Mouse (Mus musculus): Measurements from ENCODE around the gene Spon2. TPM values are rescaled to one million over a fixed set of nuclear protein-coding genes. Genes with fewer than 3 reads are reported as not detected.

Spon2 gene
- polyA plus RNA-seq (2015; fragmentation: Nextera tagmentation; extraction: Ambion mirVana) = 2.8 and 3.0 TPM in 2 replicates

DNA sequence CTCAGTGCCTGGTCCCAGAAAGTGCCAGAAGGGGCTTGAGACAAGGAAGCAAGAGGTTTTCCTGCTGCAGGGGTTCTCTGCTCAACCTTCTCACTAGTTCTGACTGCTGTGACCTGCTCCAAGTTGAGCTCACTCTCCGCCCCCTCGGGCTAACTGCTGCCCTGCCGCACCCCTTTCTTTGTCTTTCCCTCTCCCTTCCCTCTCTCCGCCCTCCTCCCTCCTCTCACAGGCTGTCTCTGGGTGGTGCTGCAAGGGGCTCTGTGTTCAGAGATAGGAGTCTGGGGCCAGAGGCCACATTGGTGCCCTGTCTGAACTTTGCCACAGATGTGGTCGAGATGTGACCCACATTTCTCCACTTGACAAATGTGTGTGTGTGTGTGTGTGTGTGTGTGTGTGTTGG is at the start of gene Spon2:
TSS of gene Spon2 (minus strand) at position 375 of the 400 bp plus-strand sequence.
- Histone ChIP-seq H3K4me1 (replicated peaks) (peaks cover 18% of the 10 kb centered on the region), H3K27ac (no peak within 1 kb of the TSS), H3K27me3 (no peaks in the 10 kb centered on the region), H3K4me3 (no peak within 1 kb of the TSS), H3K4me2 (no peak within 1 kb of the TSS), H3K36me3 (no peaks in the 10 kb centered on the region), H3K9ac (no peak within 1 kb of the TSS), H3K9me3 (no peaks in the 10 kb centered on the region)
- ATAC-seq (ENCODE audit: low FRiP score) = no peak
- WGBS = 14% methylated on average over 5 of the region's 5 CpGs

DNA sequence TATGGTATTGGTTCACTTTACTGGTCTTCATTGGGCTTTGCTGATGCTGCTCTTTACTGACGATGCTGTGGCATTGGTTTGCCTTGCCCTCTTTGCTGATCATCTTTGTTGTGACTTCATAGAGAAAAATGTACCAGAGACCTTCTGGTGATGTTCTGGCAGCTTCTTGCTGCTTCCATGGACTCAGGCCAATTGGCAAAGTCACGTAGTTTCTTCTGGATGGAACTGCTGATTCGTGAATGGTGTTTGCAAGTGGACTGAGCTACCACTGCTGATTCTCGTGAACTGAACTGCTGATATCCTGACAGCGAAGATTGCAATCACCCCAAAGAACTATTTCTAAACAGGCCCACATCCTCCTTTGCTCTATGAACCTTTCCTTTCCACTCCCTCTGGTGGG is 36.2 kb upstream of the Spon2 start:
- Histone ChIP-seq H3K27ac (no peak overlapping the region), H3K4me1 (replicated peaks) (no peaks in the 10 kb centered on the region), H3K4me2 (no peak overlapping the region), H3K9ac (no peak overlapping the region), H3K4me3 (no peak overlapping the region), H3K27me3 (no peaks in the 10 kb centered on the region), H3K36me3 (peaks cover 100% of the 10 kb centered on the region), H3K9me3 (no peaks in the 10 kb centered on the region)
- ATAC-seq (ENCODE audit: low FRiP score) = no peak
- 92% methylated on average over 5 of the region's 5 CpGs for WGBS

DNA sequence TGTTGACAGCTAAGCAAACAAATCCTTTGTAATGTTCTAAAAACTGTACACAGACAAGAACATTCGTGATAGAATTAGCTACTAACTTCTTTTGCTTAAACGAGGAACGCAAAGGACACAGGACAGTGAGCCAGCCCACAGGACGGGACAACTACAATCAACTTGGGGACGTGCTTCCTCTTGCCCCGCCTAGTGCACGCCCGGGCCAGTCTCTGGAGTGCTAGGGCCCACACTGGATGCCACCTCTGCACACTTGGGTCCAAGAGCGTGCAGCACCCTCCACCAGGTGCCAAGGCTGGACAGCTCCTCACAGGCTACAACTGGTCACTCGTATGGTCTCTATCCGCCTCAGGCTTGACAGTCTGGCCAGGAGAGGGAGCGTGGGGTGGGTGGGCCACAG is 29.9 kb upstream of the Spon2 start:
- Histone ChIP-seq H3K4me1 (replicated peaks) (peaks cover 3% of the 10 kb centered on the region; the same call in 1 of the 2 replicates), H3K27me3 (no peaks in the 10 kb centered on the region), H3K4me3 (no peak overlapping the region), H3K4me2 (no peak overlapping the region), H3K9ac (no peak overlapping the region), H3K9me3 (no peaks in the 10 kb centered on the region), H3K36me3 (peaks cover 95% of the 10 kb centered on the region), H3K27ac (no peak overlapping the region)
- 85% methylated on average over 12 of the region's 12 CpGs for WGBS
- peak; percentile 12; the same call in 1 of the 2 replicates for ATAC-seq (ENCODE audit: low FRiP score)

DNA sequence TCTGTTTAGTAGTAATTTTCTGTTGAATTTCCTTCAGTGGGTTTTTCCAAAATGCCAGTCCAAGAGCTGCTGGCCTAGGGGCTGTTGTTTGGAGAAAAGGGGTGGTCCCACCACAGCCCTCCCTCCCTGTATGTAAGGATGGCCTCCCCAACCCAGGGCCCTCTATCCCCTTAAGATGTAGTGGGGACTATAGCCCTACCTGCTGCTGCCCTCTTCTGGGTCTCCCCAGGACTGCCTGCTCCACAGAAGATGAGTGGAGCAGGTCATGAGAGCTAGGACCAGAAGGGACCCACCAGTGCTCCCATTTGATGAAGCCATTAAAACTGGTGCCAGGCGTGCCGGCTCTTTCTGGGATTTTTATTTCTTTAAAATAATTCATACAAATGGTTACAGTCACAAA is 29.1 kb upstream of the Spon2 start:
- no peak overlapping the region for H3K4me2 ChIP-seq
- peaks cover 3% of the 10 kb centered on the region; the same call in 1 of the 2 replicates for H3K4me1 ChIP-seq (replicated peaks)
- ATAC-seq (ENCODE audit: low FRiP score) = no peak
- 95% methylated on average over 2 of the region's 2 CpGs for WGBS
- H3K27ac ChIP-seq = no peak overlapping the region
- no peaks in the 10 kb centered on the region for H3K9me3 ChIP-seq
- H3K4me3 ChIP-seq = no peak overlapping the region
- no peak overlapping the region for H3K9ac ChIP-seq
- H3K36me3 ChIP-seq = peaks cover 95% of the 10 kb centered on the region
- no peaks in the 10 kb centered on the region for H3K27me3 ChIP-seq

DNA sequence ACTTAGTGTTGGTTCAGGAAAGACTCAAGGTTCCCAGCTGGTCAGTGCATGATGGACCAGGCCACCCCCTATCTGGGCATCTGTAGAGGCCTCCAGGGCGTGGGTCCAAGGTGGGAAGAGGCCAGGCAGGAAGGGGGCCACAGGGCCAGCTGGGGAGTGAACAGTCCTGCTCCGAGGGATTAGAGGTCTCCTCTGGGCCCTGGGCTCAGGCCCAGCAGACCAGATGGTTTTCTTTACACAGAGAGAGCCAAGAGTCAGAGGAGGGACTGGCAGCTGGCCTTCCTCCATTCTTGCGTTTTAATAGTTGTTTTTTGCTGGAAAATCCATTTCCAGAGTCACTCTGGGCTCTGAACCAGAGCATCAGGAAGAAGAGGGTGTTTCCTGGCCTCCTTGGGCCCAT is 27.4 kb upstream of the Spon2 start:
- peak overlapping the region; percentile 55; the same call in 1 of the 2 replicates for H3K27ac ChIP-seq
- 83% methylated on average over 3 of the region's 3 CpGs for WGBS
- no peak overlapping the region for H3K4me2 ChIP-seq
- H3K27me3 ChIP-seq = no peaks in the 10 kb centered on the region
- H3K4me3 ChIP-seq = no peak overlapping the region
- H3K4me1 ChIP-seq (replicated peaks) = peaks cover 3% of the 10 kb centered on the region; the same call in 1 of the 2 replicates
- ATAC-seq (ENCODE audit: low FRiP score) = 0 out of 2 replicates have a peak, but pooled peaks have one; percentile 30
- no peaks in the 10 kb centered on the region for H3K9me3 ChIP-seq
- peaks cover 92% of the 10 kb centered on the region for H3K36me3 ChIP-seq
- H3K9ac ChIP-seq = no peak overlapping the region

DNA sequence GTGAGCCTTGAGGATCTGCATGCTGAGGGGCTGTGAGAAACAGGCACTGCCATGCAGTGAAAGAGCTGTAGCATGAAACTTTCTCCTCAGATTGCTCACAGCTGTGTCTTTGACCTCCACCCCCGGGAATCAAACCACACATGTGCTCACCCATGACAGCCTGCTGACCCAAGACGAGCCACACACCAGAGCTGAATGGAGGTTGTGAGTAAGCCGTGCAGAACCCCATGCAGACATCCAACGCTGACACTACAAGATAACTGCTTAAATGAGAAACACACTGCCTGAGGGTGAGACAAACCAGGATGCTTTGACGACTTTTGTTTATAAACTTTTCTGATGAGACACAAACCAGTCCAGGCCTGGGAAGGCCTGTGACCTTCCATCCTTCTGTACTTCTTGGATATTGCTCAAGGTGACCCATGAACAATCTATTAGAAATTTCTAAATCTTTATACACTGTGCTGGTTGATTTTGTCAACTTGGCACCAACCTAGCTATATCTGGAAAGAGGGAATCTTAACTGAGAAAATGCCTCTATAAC is 26.2 kb upstream of the Spon2 start:
- no peaks in the 10 kb centered on the region for H3K27me3 ChIP-seq
- H3K4me2 ChIP-seq = no peak overlapping the region
- H3K9ac ChIP-seq = no peak overlapping the region
- H3K4me3 ChIP-seq = no peak overlapping the region
- no peak for ATAC-seq (ENCODE audit: low FRiP score)
- no peaks in the 10 kb centered on the region for H3K9me3 ChIP-seq
- H3K36me3 ChIP-seq = peaks cover 80% of the 10 kb centered on the region
- H3K4me1 ChIP-seq (replicated peaks) = peaks cover 3% of the 10 kb centered on the region; the same call in 1 of the 2 replicates
- H3K27ac ChIP-seq = no peak overlapping the region
- 88% methylated on average over 5 of the region's 5 CpGs for WGBS

DNA sequence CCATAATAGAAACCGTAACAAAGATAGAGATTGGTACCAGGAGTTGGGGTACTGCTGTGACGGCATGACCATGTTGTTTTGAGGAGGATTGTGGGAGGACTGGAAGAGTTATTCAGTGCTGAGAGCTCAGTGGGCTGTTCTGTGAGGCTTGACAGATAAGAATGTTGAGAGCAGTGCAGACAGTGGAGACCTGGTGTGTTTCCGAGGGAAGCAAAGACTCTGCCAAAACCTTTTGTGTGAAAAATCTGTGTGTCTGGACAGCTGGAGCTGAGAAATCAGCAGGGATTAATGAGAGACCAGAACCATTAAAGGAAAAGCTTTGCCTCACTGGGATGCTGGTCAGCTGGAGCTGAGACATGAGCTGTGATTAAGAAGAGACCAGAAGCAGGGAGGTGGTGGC is 21.7 kb upstream of the Spon2 start:
- no peak for ATAC-seq (ENCODE audit: low FRiP score)
- no peaks in the 10 kb centered on the region; the same call in 1 of the 2 replicates for H3K4me1 ChIP-seq (replicated peaks)
- H3K4me3 ChIP-seq = no peak overlapping the region
- H3K27ac ChIP-seq = no peak overlapping the region
- no peaks in the 10 kb centered on the region for H3K9me3 ChIP-seq
- WGBS = 57% methylated on average over 3 of the region's 3 CpGs
- H3K4me2 ChIP-seq = no peak overlapping the region
- no peaks in the 10 kb centered on the region for H3K27me3 ChIP-seq
- no peak overlapping the region for H3K9ac ChIP-seq
- H3K36me3 ChIP-seq = peaks cover 38% of the 10 kb centered on the region

DNA sequence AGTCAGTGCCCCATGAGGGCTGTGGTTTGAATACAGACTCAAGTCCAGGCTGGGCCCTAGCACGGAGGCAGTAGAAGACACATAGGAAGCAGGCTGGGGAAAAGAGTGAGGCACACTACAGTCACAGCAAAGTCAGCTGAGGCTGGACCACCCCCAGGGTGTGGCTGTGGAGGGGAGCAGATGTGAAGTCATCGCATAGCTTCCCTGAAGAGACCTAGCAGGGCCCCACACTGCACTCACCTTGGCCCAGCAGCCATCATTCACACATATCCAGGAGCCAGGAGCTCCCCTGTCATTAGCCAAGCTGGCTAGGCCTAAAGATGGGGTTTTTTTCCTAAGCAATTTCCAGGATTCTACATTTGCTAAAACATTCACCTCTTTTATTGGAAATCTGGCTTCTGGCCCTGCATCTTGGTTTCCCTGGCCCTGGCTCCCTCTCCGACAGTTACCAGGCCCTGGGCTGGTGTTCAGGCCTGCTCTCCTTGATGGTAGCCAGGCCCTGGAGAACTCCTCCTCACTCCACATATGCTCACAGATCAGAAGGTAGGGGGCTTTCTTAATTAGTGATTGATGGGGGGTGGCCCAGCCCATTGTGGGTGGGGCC is 21.0 kb upstream of the Spon2 start:
- Histone ChIP-seq H3K27ac (no peak overlapping the region), H3K4me1 (replicated peaks) (no peaks in the 10 kb centered on the region; the same call in 1 of the 2 replicates), H3K4me3 (no peak overlapping the region), H3K4me2 (no peak overlapping the region), H3K36me3 (peaks cover 32% of the 10 kb centered on the region), H3K9ac (no peak overlapping the region), H3K9me3 (no peaks in the 10 kb centered on the region), H3K27me3 (no peaks in the 10 kb centered on the region)
- ATAC-seq (ENCODE audit: low FRiP score) = no peak
- WGBS = 82% methylated on average over 3 of the region's 3 CpGs

DNA sequence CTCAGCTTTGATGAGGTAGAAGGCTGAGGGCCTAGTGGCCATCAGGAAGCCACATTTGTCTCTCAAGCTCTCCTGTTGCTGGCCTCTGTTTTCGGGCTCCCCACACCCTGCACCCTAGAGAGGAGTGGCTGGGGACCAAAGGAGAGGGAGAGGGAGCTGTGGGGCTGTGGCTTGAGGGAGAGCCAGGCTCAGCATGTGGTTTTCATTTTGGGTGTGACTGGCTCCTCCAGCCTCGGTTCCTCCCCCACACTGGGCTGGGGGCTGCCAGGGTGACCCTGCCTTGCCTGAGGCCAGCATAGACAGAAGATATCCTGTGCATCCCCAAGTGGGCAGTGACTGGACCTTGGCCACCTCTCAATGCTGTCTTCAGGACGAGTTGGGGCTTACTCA is 20.0 kb upstream of the Spon2 start:
- no peaks in the 10 kb centered on the region; the same call in 1 of the 2 replicates for H3K4me1 ChIP-seq (replicated peaks)
- peak; percentile 16; the same call in 1 of the 2 replicates for ATAC-seq (ENCODE audit: low FRiP score)
- H3K4me3 ChIP-seq = no peak overlapping the region
- 77% methylated on average over 3 of the region's 3 CpGs for WGBS
- H3K9me3 ChIP-seq = no peaks in the 10 kb centered on the region
- H3K27me3 ChIP-seq = no peaks in the 10 kb centered on the region
- H3K27ac ChIP-seq = no peak overlapping the region
- H3K4me2 ChIP-seq = no peak overlapping the region
- H3K36me3 ChIP-seq = peaks cover 23% of the 10 kb centered on the region
- no peak overlapping the region for H3K9ac ChIP-seq

DNA sequence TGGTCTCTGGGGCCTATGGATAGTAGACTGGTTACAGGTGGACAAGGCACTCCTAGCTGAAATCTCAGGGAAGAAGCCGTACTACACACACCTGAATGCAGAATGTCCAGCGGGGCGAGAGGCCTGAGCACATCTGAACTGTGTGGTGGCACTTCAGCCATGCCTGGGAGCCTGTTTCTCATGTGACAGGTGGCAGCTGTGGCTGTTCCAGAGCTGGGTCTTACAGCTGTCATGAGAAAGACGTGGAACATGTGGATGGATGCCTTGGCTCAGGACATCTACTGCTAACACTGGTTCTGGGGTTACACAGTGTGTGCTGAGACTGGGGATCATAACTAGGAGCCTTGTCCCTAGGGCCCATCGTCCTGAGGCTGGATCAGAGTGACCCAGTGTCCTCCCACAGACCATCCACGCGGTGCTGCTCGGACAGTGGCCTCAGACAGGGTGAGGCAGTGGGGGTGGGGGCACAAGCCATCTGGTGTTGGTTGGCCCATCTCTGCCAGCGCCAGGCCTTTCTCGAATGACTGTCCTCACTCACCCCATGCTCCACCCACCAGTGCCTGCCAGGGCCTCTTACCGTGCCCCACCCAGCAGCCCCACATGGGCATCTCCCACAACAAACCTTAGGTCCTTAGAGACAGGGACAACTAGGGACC is 19.5 kb upstream of the Spon2 start:
- ATAC-seq (ENCODE audit: low FRiP score) = peak; percentile 8; the same call in 1 of the 2 replicates
- Histone ChIP-seq H3K27me3 (no peaks in the 10 kb centered on the region), H3K4me2 (no peak overlapping the region), H3K4me1 (replicated peaks) (no peaks in the 10 kb centered on the region; the same call in 1 of the 2 replicates), H3K36me3 (peaks cover 18% of the 10 kb centered on the region), H3K9me3 (no peaks in the 10 kb centered on the region), H3K4me3 (no peak overlapping the region), H3K9ac (no peak overlapping the region), H3K27ac (no peak overlapping the region)
- 95% methylated on average over 11 of the region's 11 CpGs for WGBS

DNA sequence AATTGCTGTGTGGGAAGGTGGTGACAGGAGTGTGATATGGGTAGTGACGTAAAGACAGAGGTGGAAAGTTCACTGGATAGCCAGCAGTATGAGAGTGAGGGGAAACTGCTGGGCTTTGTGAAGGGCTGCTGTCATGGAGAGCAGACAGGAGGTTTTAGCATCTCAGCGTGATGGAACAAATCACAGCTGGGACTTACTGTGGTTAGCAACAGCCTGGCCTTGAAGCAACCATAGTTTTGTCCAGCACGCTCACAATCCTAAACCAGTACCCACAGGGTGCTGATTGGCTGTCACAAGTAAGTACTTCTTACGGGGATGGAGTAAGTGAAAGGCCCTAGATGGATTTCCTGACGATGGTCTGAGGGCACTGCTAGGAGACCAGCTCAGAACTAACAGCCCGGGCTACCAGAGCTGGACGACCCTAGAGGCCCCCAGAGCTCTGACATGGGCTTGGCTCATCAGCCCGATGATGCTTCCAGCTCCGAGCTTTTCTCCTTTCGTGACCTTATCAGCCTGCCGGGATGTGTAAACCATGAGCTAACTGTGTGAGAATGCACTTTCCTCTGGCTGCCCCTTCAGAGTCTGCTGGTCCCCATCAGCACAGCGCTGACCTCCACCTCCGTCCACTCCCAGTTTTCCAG is 16.3 kb upstream of the Spon2 start:
- no peak for ATAC-seq (ENCODE audit: low FRiP score)
- 70% methylated on average over 13 of the region's 13 CpGs for WGBS

DNA sequence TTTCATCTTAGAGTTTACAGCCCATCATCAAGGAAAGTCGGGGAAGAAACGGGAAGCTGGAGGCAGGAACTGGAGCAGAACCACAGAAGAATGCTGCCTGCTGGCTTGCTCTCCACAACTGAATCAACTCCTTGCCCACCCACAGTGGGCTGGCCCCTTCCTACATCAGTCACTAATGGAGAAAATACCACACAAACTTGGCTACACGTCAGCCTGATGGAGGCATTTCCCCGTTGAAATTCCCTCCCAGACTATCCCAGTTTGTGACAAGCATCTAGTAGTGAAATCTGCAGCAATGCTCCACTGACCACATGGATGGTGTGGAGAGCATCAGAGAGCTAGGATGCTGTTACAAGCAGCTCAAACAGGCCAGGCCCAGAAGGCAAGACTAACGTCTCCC is 14.5 kb upstream of the Spon2 start:
- Histone ChIP-seq H3K27me3 (no peaks in the 10 kb centered on the region), H3K4me1 (replicated peaks) (peaks cover 4% of the 10 kb centered on the region; the same call in 1 of the 2 replicates)
- WGBS = 87% methylated on average over 5 of the region's 5 CpGs

More for the DNA sequence above, 16.3 kb upstream of the Spon2 start:
- peak overlapping the region; percentile 18; the same call in 1 of the 2 replicates for H3K27ac ChIP-seq
- no peak overlapping the region for H3K9ac ChIP-seq
- H3K4me3 ChIP-seq = no peak overlapping the region
- no peaks in the 10 kb centered on the region for H3K36me3 ChIP-seq
- no peaks in the 10 kb centered on the region for H3K9me3 ChIP-seq
- H3K4me1 ChIP-seq (replicated peaks) = no peaks in the 10 kb centered on the region; the same call in none of the 2 replicates
- no peak overlapping the region for H3K4me2 ChIP-seq
- H3K27me3 ChIP-seq = no peaks in the 10 kb centered on the region

More for the DNA sequence above, 14.5 kb upstream of the Spon2 start:
- Histone ChIP-seq H3K36me3 (no peaks in the 10 kb centered on the region), H3K27ac (no peak overlapping the region), H3K9ac (no peak overlapping the region), H3K9me3 (no peaks in the 10 kb centered on the region), H3K4me3 (no peak overlapping the region), H3K4me2 (no peak overlapping the region)
- no peak for ATAC-seq (ENCODE audit: low FRiP score)

Data from hindbrain, embryonic 13.5 days (tissue).